Mouse (Mus musculus) liver, embryonic 14.5 days (tissue): ENCODE data around the gene Macf1.

ENCODE experiments used
- CTCF ChIP-seq: IDR thresholded peaks from 2 replicates; pipeline ENCODE4 v1.5.1; 2016; ENCODE audit warnings: antibody characterized with exemption, low read depth, control low read depth
- EP300 ChIP-seq: IDR thresholded peaks from 2 replicates; pipeline ENCODE4 v1.6.1; 2016; ENCODE audit warnings: antibody characterized with exemption, low read depth

- TF ChIP-seq CTCF, result no peak
- no peak for TF ChIP-seq EP300
Measured at GRCm38 (mm10) chr4:123425672-123426272, 258.4 kb downstream of the Macf1 start.
